Mouse (Mus musculus): Measurements from ENCODE around the gene Nphp3. TPM values are rescaled to one million over a fixed set of nuclear protein-coding genes. Genes with fewer than 3 reads are reported as not detected.

The Nphp3 gene
- total and polyA plus RNA-seq, 3 experiments, result 2.3 to 3.7 TPM; not detected in 1

GRCm38 (mm10) chr9:104040362-104040761 lies 38.0 kb downstream of the Nphp3 start, which contains the start of gene Gm28305:
Gene Gm28305, plus strand, starts transcription at chr9:104040662.
- no peak for DNase-seq (ENCODE audit: low read depth, low spot score)
- H3K36me3 ChIP-seq (ENCODE audit: control insufficient read depth in 1 of 2, insufficient read depth in 2 of 2, low read length in 2 of 2), result no peaks in the 10 kb centered on the region
- no peak within 1 kb of the TSS for H3K9ac ChIP-seq (ENCODE audit: control insufficient read depth, low read depth, low read length, poor library complexity, severe bottlenecking)
- TF ChIP-seq ZNF384 (IDR thresholded peaks at IDR 0.05; ENCODE audit: low read depth, low read length) (no peak), MXI1 (IDR thresholded peaks at IDR 0.05; ENCODE audit: low read depth, low read length) (no peak), TAL1 (IDR thresholded peaks at IDR 0.05; ENCODE audit: low read length) (no peak), UBTF (IDR thresholded peaks at IDR 0.05; ENCODE audit: borderline replicate concordance, insufficient read depth, low read depth, low read length) (no peak), MAZ (IDR thresholded peaks at IDR 0.05; ENCODE audit: low read depth, low read length) (no peak), CHD1 (IDR thresholded peaks at IDR 0.05; ENCODE audit: low read depth, low read length) (no peak), RAD21 (IDR thresholded peaks at IDR 0.05; ENCODE audit: low read depth, low read length) (no peak), HCFC1 (IDR thresholded peaks at IDR 0.05; ENCODE audit: low read depth, low read length) (no peak), BHLHE40 (IDR thresholded peaks at IDR 0.05; ENCODE audit: borderline replicate concordance, low read depth, low read length) (no peak), E2F4 (IDR thresholded peaks at IDR 0.05; ENCODE audit: borderline replicate concordance, low read depth, low read length) (no peak), NELFE (IDR thresholded peaks at IDR 0.05; ENCODE audit: low read depth, low read length) (no peak), MYC (IDR thresholded peaks at IDR 0.05; ENCODE audit: low read depth, low read length) (no peak), ELF1 (IDR thresholded peaks at IDR 0.05; ENCODE audit: low read depth, low read length) (no peak), MYB (IDR thresholded peaks at IDR 0.05; ENCODE audit: low read depth, low read length) (no peak), SMC3 (IDR thresholded peaks at IDR 0.05; ENCODE audit: low read depth, low read length) (no peak), NRF1 (IDR thresholded peaks at IDR 0.05; ENCODE audit: insufficient read depth, low read depth, low read length, poor library complexity, severe bottlenecking) (no peak), POLR2A (IDR thresholded peaks at IDR 0.05; ENCODE audit: control insufficient read depth in 1 of 2, insufficient read depth in 1 of 2, low read depth in 1 of 2, low read length in 2 of 2, poor library complexity in 1 of 2) (no peak)
- no peaks in the 10 kb centered on the region for H3K9me3 ChIP-seq (replicated peaks; ENCODE audit: insufficient read depth, low read length)
- no peaks in the 10 kb centered on the region for H3K79me2 ChIP-seq (ENCODE audit: control insufficient read depth, insufficient read depth, low read length, poor library complexity)
- H3K4me1 ChIP-seq (ENCODE audit: control insufficient read depth in 1 of 2, insufficient read depth in 2 of 2, low read length in 2 of 2), result no peaks in the 10 kb centered on the region
- H3K27ac ChIP-seq (ENCODE audit: control insufficient read depth, low read depth, low read length), result no peak within 1 kb of the TSS
- no peak within 1 kb of the TSS for H3K4me3 ChIP-seq (ENCODE audit: control insufficient read depth in 1 of 2, insufficient read depth in 1 of 2, low read depth in 2 of 2, low read length in 2 of 2)
- no peaks in the 10 kb centered on the region for H3K27me3 ChIP-seq (ENCODE audit: control insufficient read depth in 1 of 2, insufficient read depth in 2 of 2, low read length in 2 of 2)

GRCm38 (mm10) chr9:104043676-104044075 lies 41.3 kb downstream of the Nphp3 start:
- no peak overlapping the region for H3K4me3 ChIP-seq (ENCODE audit: control insufficient read depth in 1 of 2, insufficient read depth in 1 of 2, low read depth in 2 of 2, low read length in 2 of 2)
- peaks cover 0 to 3% of the 10 kb centered on the region in 2 experiments; a peak in 2 of 4 replicates for H3K36me3 ChIP-seq (ENCODE audit: control insufficient read depth in 1 of 2, insufficient read depth in 2 of 2, low read length in 2 of 2)
- H3K9me3 ChIP-seq (replicated peaks; ENCODE audit: insufficient read depth, low read length), result no peaks in the 10 kb centered on the region
- H3K27me3 ChIP-seq (ENCODE audit: control insufficient read depth in 1 of 2, insufficient read depth in 2 of 2, low read length in 2 of 2), result no peaks in the 10 kb centered on the region
- H3K4me1 ChIP-seq (ENCODE audit: control insufficient read depth in 1 of 2, insufficient read depth in 2 of 2, low read length in 2 of 2), result no peaks in the 10 kb centered on the region
- no peak for TF ChIP-seq POLR2AphosphoS5 (IDR thresholded peaks at IDR 0.05; ENCODE audit: borderline replicate concordance, low read depth, low read length)
- TF ChIP-seq UBTF (IDR thresholded peaks at IDR 0.05; ENCODE audit: borderline replicate concordance, insufficient read depth, low read depth, low read length), result no peak
- no peak for TF ChIP-seq TAL1 (IDR thresholded peaks at IDR 0.05; ENCODE audit: low read length)
- TF ChIP-seq TCF12 (IDR thresholded peaks at IDR 0.05; ENCODE audit: low read depth, low read length), result no peak
- TF ChIP-seq NELFE (IDR thresholded peaks at IDR 0.05; ENCODE audit: low read depth, low read length), result no peak
- no peak for TF ChIP-seq CTCF (IDR thresholded peaks at IDR 0.05 in 2 of 3, conservative IDR thresholded peaks at IDR 0.05 in 1 of 3; ENCODE audit: control insufficient read depth in 1 of 3, insufficient read depth in 1 of 3, low read depth in 2 of 3, low read length in 3 of 3, poor library complexity in 1 of 3, severe bottlenecking in 1 of 3)
- no peak for TF ChIP-seq ETS1 (IDR thresholded peaks at IDR 0.05; ENCODE audit: low read depth, low read length)
- no peak for TF ChIP-seq ZNF384 (IDR thresholded peaks at IDR 0.05; ENCODE audit: low read depth, low read length)
- TF ChIP-seq TBP (IDR thresholded peaks at IDR 0.05; ENCODE audit: low read depth, low read length), result no peak
- TF ChIP-seq HCFC1 (IDR thresholded peaks at IDR 0.05; ENCODE audit: low read depth, low read length), result no peak
- no peak for TF ChIP-seq ELF1 (IDR thresholded peaks at IDR 0.05; ENCODE audit: low read depth, low read length)
- no peak for TF ChIP-seq E2F4 (IDR thresholded peaks at IDR 0.05; ENCODE audit: borderline replicate concordance, low read depth, low read length)
- TF ChIP-seq POLR2AphosphoS2 (IDR thresholded peaks at IDR 0.05; ENCODE audit: low read length), result no peak
- TF ChIP-seq KAT2A (conservative IDR thresholded peaks at IDR 0.05; ENCODE audit: low read depth, low read length), result no peak
- TF ChIP-seq ZC3H11A (IDR thresholded peaks at IDR 0.05; ENCODE audit: low read depth, low read length), result no peak
- TF ChIP-seq POLR2A (IDR thresholded peaks at IDR 0.05; ENCODE audit: control insufficient read depth in 1 of 2, insufficient read depth in 1 of 2, low read depth in 1 of 2, low read length in 2 of 2, poor library complexity in 1 of 2), result no peak
- no peak for TF ChIP-seq MAFK (IDR thresholded peaks at IDR 0.05; ENCODE audit: borderline replicate concordance, low read depth, low read length)
- TF ChIP-seq NRF1 (IDR thresholded peaks at IDR 0.05; ENCODE audit: insufficient read depth, low read depth, low read length, poor library complexity, severe bottlenecking), result no peak
- DNase-seq (ENCODE audit: low read depth, low spot score), result no peak
- H3K9ac ChIP-seq (ENCODE audit: control insufficient read depth, low read depth, low read length, poor library complexity, severe bottlenecking), result no peak overlapping the region
- H3K27ac ChIP-seq (ENCODE audit: control insufficient read depth, low read depth, low read length), result no peak overlapping the region
- no peaks in the 10 kb centered on the region for H3K79me2 ChIP-seq (ENCODE audit: control insufficient read depth, insufficient read depth, low read length, poor library complexity)
